In the genomic region with DNA sequence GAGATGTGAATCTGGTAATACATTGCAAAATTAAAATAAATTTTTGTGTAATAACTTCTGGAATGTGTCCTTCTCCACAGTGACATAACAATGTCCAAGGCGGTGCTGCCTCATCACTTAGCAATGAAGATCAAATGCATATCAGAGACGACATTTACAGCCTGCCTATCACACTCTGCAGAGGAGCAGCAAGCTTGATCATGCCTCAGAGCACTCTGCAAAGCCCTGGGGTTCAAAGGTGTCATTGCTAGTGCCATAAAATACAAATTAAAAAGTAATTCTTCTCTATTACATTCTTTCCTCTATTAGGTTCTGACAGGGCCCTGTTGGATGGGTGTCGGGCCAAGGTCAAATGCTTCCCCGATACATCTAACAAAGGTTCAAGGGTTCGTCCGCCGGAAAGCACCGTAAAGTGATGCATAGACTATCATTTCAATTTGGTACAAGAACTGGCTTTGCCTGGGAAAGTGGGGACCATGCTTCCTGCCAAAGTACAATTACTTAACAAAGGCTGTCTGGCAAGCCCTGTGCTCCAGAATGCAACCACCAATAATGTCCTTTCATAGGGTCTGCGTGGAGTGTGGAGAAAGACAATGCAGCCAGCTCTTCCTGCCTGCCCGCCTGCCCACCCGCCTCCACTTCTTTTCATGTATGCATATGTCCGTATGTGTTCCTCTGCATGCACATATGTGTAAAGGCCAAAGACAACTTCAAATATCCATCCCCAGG, we compare ENCODE assay signal across 11 mouse cellular contexts.
DNase-seq lines count a peak whose midpoint lies in the region; ATAC-seq lines count a peak whose summit lies in the region.
"Had no signal": no experiment of that assay in that cellular context is flagged by ENCODE, and none has a peak within 500 bp of the region (broad histone marks: within the 10 kb centered on the region; RNA-seq: fewer than 3 reads in every experiment).

No protein-coding gene starts in this region.

- intact Hi-C loops in heart, postnatal 25 days (cut with DNase I), result no loop called here
- intact Hi-C loops in left cerebral cortex, postnatal 14 days (cut with DNase I), result no loop called here

- H3K4me1 ChIP-seq in hindbrain, embryonic 10.5 days (replicated peaks), result peaks cover 27% of the 10 kb centered on the region
- H3K4me1 ChIP-seq in midbrain, embryonic 11.5 days (ENCODE audit: control insufficient read depth, insufficient read depth, low read length), result peaks cover 14% of the 10 kb centered on the region
- H3K4me1 ChIP-seq: stomach, embryonic 15.5 days had no signal

- no peaks in the 10 kb centered on the region for H3K9me3 ChIP-seq in hindbrain, embryonic 10.5 days
- H3K9me3 ChIP-seq in midbrain, embryonic 11.5 days (ENCODE audit: control insufficient read depth, low read length), result no peaks in the 10 kb centered on the region
- H3K9me3 ChIP-seq: stomach, embryonic 15.5 days had no signal

- peak overlapping the region; percentile 72 for H3K27ac ChIP-seq in hindbrain, embryonic 10.5 days
- H3K27ac ChIP-seq in midbrain, embryonic 11.5 days (ENCODE audit: low read depth, low read length), result no peak overlapping the region
- H3K27ac ChIP-seq: macrophage; stomach, embryonic 15.5 days had no signal

- no peak overlapping the region for H3K4me2 ChIP-seq in midbrain, embryonic 11.5 days
- H3K4me2 ChIP-seq: stomach, embryonic 15.5 days had no signal

- peak overlapping the region; percentile 35; the same call in 1 of the 2 replicates for H3K4me3 ChIP-seq in hindbrain, embryonic 10.5 days
- no peak overlapping the region for H3K4me3 ChIP-seq in midbrain, embryonic 11.5 days (ENCODE audit: low read depth, low read length)
- H3K4me3 ChIP-seq: stomach, embryonic 15.5 days had no signal

- DNase-seq in cerebellum, adult 9-10 months, result peak; percentile 61
- DNase-seq in Muller cell, postnatal 12 days (ENCODE audit: inconsistent ontology term), result peak; percentile 89
- DNase-seq in hindbrain, embryonic 10.5 days (ENCODE audit: low spot score), result no peak
- peak; percentile 88 for DNase-seq in midbrain, embryonic 11.5 days (ENCODE audit: low spot score, missing footprints)
- DNase-seq in heart, postnatal 25 days (ENCODE audit: low spot score), result no peak
- DNase-seq in left cerebral cortex, postnatal 14 days (ENCODE audit: low spot score in 2 of 2), result no peak
- DNase-seq in adrenal gland, postnatal 10 days, result no peak

- peaks cover 23% of the 10 kb centered on the region for H3K27me3 ChIP-seq in hindbrain, embryonic 10.5 days (ENCODE audit: insufficient read depth, poor library complexity, severe bottlenecking)
- no peaks in the 10 kb centered on the region for H3K27me3 ChIP-seq in midbrain, embryonic 11.5 days (ENCODE audit: control insufficient read depth, insufficient read depth, low read length)
- H3K27me3 ChIP-seq: Patski; stomach, embryonic 15.5 days had no signal

- 58% methylated on average over 12 of the region's 12 CpGs for whole genome bisulfite sequencing in hindbrain, embryonic 10.5 days
- 69% methylated on average over 12 of the region's 12 CpGs for WGBS in midbrain, embryonic 11.5 days

- H3K9ac ChIP-seq in midbrain, embryonic 11.5 days (ENCODE audit: low read length), result no peak overlapping the region
- H3K9ac ChIP-seq: stomach, embryonic 15.5 days had no signal

- ATAC-seq in cerebellum, adult (ENCODE audit: insufficient number of reproducible peaks, low FRiP score, low TSS enrichment), result no peak
- 0 out of 2 replicates have a peak, but pooled peaks have one; percentile 17 for ATAC-seq in midbrain, embryonic 11.5 days (ENCODE audit: low FRiP score)
- ATAC-seq: Patski had no signal

- H3K36me3 ChIP-seq in hindbrain, embryonic 10.5 days, result 0 out of 2 replicates have a peak, but pooled peaks cover 3% of the 10 kb centered on the region
- H3K36me3 ChIP-seq in midbrain, embryonic 11.5 days (ENCODE audit: control insufficient read depth, insufficient read depth, low read length), result no peaks in the 10 kb centered on the region
- H3K36me3 ChIP-seq: stomach, embryonic 15.5 days had no signal

Comparison
In these comparisons a context has a peak if more than half of its experiments do, and no peak if none do; other contexts are left out.
1. DNase-seq: peak in cerebellum, adult 9-10 months (single experiment), Muller cell, postnatal 12 days (single experiment) and midbrain, embryonic 11.5 days (single experiment); none in hindbrain, embryonic 10.5 days (single experiment), heart, postnatal 25 days (single experiment), left cerebral cortex, postnatal 14 days (0 of 2) and adrenal gland, postnatal 10 days (single experiment).